Mouse (Mus musculus) liver, adult 2 months (tissue): ENCODE results near the gene Piwil4.

ENCODE experiments used
- CTCF ChIP-seq: fragments of 200-500 bp; IDR thresholded peaks from 2 replicates; pipeline ENCODE4 v1.5.1; 2011; ENCODE audit warnings: low read depth, low read length, control low read depth
- POLR2A ChIP-seq: fragments of 200-500 bp; IDR thresholded peaks from 2 replicates; pipeline ENCODE4 v1.6.1; 2011; ENCODE audit warnings: low read length, control low read depth; ENCODE audit not compliant: insufficient read depth; ENCODE audit errors: extremely low read depth

DNA sequence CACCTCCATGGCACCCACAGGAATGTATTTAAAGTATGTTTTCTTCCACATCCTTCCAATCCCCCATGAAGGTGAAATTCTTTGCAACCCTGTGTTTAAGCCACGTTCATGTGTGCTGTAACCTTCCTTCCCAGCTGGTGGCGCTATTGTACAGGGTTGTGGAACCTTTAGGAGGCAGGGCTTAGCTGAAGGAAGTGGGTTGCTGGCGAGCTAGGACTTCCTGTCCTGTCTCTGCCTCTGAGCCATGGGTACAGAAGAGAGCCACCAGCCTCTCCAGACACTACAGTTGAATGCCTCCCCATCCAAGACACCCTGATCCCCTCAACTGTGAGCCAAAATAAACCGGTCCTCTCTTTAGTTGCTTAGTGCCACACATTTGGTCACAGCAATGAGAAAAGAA lies 42.6 kb downstream of the Piwil4 start:
- TF ChIP-seq CTCF = peak; percentile 20; the same call in 1 of the 2 replicates
- TF ChIP-seq POLR2A = no peak
